Mouse (Mus musculus) bone marrow, adult 2 months (tissue): ENCODE measurements around the gene Espn.

Experiments
- CTCF ChIP-seq: fragments of 200-500 bp; IDR thresholded peaks from 2 replicates; pipeline ENCODE4 v1.5.1; 2011; ENCODE audit warnings: low read length, control low read depth; ENCODE audit not compliant: control insufficient read depth, insufficient read depth
- POLR2A ChIP-seq: fragments of 200-500 bp; IDR thresholded peaks from 2 replicates; pipeline ENCODE4 v1.6.1; 2011; ENCODE audit warnings: low read depth, mild to moderate bottlenecking, control low read depth, low read length, borderline replicate concordance; ENCODE audit not compliant: control insufficient read depth

DNA sequence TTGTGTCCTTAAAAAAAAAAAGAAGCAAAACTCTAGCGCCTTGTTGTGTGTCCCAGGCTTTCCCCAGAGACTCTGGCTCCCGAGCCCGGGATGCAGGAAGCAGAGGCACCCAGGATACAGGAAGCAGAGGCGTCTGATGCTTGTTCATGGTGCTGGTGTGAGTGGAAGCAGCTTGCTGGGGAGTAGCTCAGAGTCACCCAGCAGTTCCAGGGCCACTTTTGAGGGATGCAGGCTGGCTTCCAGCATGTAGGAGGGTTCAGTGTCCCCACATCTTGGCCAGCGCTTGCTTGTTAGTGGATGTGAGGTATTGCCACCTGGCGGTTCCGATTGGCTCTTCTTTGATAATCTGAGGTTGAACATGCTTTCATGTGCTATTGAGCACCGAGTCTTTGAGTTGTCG lies 35.0 kb upstream of the Espn start:
- TF ChIP-seq CTCF (no peak), POLR2A (no peak)
